In the genomic region with DNA sequence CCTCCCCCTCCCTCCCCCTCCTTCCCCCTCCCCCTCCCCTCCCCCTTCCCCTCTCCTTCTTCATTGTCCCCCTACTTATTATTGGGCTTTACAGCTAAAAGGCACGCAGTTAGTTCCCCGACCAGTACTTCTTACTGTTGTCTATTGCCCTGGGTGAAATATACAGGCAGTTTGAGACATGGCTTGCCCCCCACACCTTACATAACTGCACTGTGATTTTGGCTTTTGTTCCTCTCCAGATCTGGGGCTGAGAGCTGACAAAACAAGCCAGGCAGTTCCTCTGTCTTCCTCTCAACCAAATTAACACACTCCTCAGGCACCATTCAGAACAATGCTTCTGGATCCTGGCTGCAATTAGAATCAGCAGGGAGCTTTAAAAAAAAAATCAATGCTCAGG, we compare ENCODE assay signal across 8 mouse cellular contexts.
DNase-seq lines count a peak whose midpoint lies in the region; ATAC-seq and TF ChIP-seq lines count a peak whose summit lies in the region.

No protein-coding gene starts in this region.

- H3K4me2 ChIP-seq in hindbrain, embryonic 14.5 days (replicated peaks): peak overlapping the region; percentile 27
- peak overlapping the region; percentile 58 for H3K4me2 ChIP-seq in neural tube, embryonic 12.5 days (replicated peaks)

- 0% methylated on average over 2 of the region's 2 CpGs for WGBS in hindbrain, embryonic 14.5 days
- whole genome bisulfite sequencing in neural tube, embryonic 12.5 days: 0% methylated on average over 2 of the region's 2 CpGs
- WGBS in thymus, adult 2 months: 0% methylated on average over 2 of the region's 2 CpGs

- peaks cover 21% of the 10 kb centered on the region for H3K4me1 ChIP-seq in hindbrain, embryonic 14.5 days (replicated peaks; ENCODE audit: control insufficient read depth, insufficient read depth, low read length)
- peaks cover 26% of the 10 kb centered on the region for H3K4me1 ChIP-seq in neural tube, embryonic 12.5 days
- H3K4me1 ChIP-seq in thymus, adult 2 months (replicated peaks; ENCODE audit: control insufficient read depth, insufficient read depth, low read length): no peaks in the 10 kb centered on the region

- no peaks in the 10 kb centered on the region for H3K9me3 ChIP-seq in hindbrain, embryonic 14.5 days (ENCODE audit: control insufficient read depth, low read length)
- H3K9me3 ChIP-seq in neural tube, embryonic 12.5 days: no peaks in the 10 kb centered on the region

- H3K4me3 ChIP-seq in hindbrain, embryonic 14.5 days (replicated peaks; ENCODE audit: low read length): no peak overlapping the region
- H3K4me3 ChIP-seq in neural tube, embryonic 12.5 days: no peak overlapping the region
- H3K4me3 ChIP-seq in thymus, adult 2 months (ENCODE audit: control insufficient read depth, insufficient read depth, low read length): no peak overlapping the region

- H3K36me3 ChIP-seq in hindbrain, embryonic 14.5 days (replicated peaks; ENCODE audit: control insufficient read depth, insufficient read depth): no peaks in the 10 kb centered on the region
- no peaks in the 10 kb centered on the region for H3K36me3 ChIP-seq in neural tube, embryonic 12.5 days
- H3K36me3 ChIP-seq in thymus, adult 2 months (ENCODE audit: control insufficient read depth, insufficient read depth, low read length): no peaks in the 10 kb centered on the region

- peak; percentile 58 to 65 for DNase-seq in cerebellum, adult 18-20 months
- DNase-seq in cerebellum, postnatal 4 days (ENCODE audit: low spot score in 2 of 2): no peak
- DNase-seq in embryo, embryonic 9.5 days (ENCODE audit: extremely low spot score): peak; percentile 50
- peak; percentile 51 for DNase-seq in hindbrain, embryonic 14.5 days (ENCODE audit: low spot score)
- no peak for DNase-seq in frontal cortex, postnatal 14 days (ENCODE audit: low spot score in 2 of 2)
- no peak for DNase-seq in kidney, adult 9 months
- DNase-seq in thymus, adult 2 months: no peak

- no peak for TF ChIP-seq POLR2A in thymus, adult 2 months (IDR thresholded peaks at IDR 0.05; ENCODE audit: control insufficient read depth, extremely low read depth, insufficient read depth, low read length, poor library complexity)

- no peak for TF ChIP-seq CTCF in thymus, adult 2 months (IDR thresholded peaks at IDR 0.05; ENCODE audit: borderline replicate concordance, control insufficient read depth, extremely low read depth, insufficient read depth, low read length, poor library complexity)

- no peak for ATAC-seq in hindbrain, embryonic 14.5 days (ENCODE audit: low FRiP score)
- ATAC-seq in neural tube, embryonic 12.5 days (ENCODE audit: low FRiP score, low read depth): peak; percentile 30

- H3K27me3 ChIP-seq in hindbrain, embryonic 14.5 days (ENCODE audit: control insufficient read depth, insufficient read depth, low read length): no peaks in the 10 kb centered on the region
- no peaks in the 10 kb centered on the region for H3K27me3 ChIP-seq in neural tube, embryonic 12.5 days (replicated peaks)
- peaks cover 6% of the 10 kb centered on the region; the same call in 1 of the 2 replicates for H3K27me3 ChIP-seq in thymus, adult 2 months (ENCODE audit: control insufficient read depth, insufficient read depth, low read length)

- H3K27ac ChIP-seq in hindbrain, embryonic 14.5 days: peak overlapping the region; percentile 82
- peak overlapping the region; percentile 57; the same call in 1 of the 2 replicates for H3K27ac ChIP-seq in neural tube, embryonic 12.5 days
- H3K27ac ChIP-seq in thymus, adult 2 months (ENCODE audit: control insufficient read depth, insufficient read depth, low read length): no peak overlapping the region

- 0 out of 2 replicates have a peak overlapping the region, but pooled peaks have one; percentile 28 for H3K9ac ChIP-seq in hindbrain, embryonic 14.5 days
- H3K9ac ChIP-seq in neural tube, embryonic 12.5 days: peak overlapping the region; percentile 48; the same call in 1 of the 2 replicates

Comparison
In these comparisons a context has a peak if more than half of its experiments do, and no peak if none do; other contexts are left out.
1. DNase-seq: peak in cerebellum, adult 18-20 months (2 of 2), embryo, embryonic 9.5 days (single experiment) and hindbrain, embryonic 14.5 days (single experiment); none in cerebellum, postnatal 4 days (0 of 2), frontal cortex, postnatal 14 days (0 of 2), kidney, adult 9 months (single experiment) and thymus, adult 2 months (single experiment).